Mouse (Mus musculus) B cell, adult 2 months (primary cell): Measurements from ENCODE around the gene Hnf4a.

Source experiments
- DNase-seq, 2 experiments: peaks; one replicate each; pipeline ENCODE4 v3.0.0; 2022

The Hnf4a gene

DNA sequence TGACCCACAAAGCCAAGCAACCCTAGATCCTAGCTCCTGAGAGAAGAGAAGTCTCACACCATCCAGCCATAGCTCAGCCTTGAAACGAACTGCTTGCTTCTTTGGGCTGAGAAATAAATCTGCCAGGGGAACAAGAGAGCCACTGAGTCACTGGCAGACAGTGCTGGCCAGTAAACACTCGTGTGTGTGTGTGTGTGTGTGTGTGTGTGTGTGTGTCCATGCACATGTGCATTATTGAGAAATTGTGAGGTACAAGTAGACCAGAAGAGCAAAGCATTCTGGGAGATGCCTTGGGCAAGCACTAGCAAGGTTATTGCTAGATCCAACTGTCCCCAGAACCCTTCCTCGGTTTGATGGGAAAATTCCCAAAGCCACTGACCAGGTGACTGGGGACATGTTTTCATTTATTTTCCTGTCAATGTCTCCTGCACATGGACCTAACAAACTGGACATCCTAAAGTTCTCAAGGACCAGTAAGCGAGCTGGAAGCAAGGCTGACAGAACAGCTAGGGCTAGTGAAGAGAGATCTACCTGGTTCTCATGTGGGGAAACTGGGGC lies 47.9 kb downstream of the Hnf4a start:
- no peak for DNase-seq

DNA sequence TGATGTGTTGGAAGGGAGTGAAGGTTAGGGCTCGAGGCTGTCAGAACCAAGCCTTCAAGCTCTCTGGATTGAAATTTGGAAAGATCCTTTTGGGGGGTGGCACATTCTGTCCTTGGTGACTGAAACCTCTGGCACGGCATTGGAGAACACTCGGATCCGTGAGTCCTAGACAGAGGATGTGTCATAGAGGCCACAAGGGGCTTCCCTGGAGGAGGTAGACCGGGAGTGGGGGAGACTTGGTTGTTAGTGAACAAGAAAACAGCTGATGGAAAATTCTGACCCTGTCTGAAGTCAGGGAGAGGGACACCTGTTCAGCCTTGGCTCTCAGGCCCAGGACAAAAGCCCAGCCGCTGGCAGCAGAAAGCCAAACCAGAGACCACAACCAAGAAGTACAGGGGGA lies 48.4 kb downstream of the Hnf4a start:
- DNase-seq: no peak

DNA sequence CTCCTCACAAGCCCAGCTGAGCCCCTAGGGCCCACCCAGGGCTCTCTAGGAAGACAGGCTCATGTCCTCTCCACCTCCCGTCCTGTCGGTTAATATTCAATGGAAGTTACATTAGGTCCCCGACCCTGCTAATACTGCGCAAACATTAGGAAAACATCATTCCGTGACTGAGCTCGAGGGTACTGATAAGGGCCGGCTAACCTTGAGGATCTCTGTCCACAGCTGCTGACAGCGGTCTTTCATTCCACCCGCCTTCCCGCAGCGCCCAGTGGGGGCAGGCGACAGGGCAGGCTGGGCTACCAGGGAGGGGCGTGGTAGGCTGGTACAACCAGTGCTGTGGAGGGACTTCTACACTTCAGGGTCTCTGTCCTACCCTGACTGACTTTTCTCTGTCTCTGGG lies 48.8 kb downstream of the Hnf4a start:
- DNase-seq: no peak

DNA sequence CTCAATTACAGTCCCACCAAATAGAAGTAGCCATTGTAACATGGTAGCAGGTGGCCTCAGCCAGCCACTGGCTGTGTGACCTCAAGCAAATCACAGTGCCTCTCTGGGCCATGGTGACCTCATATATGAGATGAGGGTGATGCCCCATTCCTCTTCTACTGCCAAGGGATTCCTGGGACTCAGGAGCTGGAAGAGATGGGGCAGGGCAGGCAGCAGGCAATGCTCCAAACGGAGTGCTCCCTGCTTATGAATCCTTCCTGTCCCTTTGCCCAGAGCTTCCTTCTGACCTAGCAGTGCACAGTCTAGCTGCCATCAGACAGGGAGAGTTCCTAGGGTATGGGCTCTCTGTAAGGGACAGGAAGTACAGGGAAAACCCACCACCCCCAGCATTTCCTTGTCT lies 51.9 kb downstream of the Hnf4a start:
- DNase-seq: no peak

DNA sequence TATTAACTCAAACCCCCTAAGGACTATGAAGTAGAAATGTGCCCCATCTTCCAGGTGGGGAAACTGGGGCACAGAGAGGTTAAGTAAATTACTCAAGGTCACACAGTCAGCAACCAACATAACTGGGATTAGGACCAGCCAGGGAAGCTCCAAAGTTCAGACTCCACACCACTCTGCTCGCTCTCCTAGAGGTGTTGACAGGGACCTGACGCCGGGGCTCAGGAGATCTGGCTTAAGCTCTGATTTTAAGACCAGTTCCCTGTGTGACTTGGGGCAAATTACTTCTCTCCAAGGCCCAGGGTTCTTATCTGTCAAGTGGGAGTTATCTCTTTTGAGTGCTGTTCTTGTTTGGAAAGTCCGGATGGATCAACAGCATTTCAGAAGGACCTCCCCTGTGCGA lies 52.6 kb downstream of the Hnf4a start:
- DNase-seq: no peak

DNA sequence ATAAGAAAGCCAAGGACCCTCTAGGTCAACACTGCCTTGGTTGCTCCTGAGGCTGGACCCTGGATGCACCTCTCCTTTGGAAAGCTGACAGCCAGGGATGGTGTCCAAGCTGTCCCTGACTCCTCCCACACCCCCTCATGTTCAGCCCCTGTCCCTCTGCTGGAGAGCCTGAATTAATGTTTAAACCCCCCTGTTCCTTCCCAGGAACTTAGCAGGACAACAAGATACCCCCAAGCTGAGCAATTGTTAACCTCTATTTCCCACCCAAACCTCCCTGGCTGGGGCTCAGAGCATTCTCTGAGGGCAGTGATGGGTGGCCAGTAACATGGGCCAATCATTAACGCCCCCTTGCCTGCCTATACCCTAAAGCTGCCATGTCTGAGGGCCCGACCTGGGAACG lies 53.6 kb downstream of the Hnf4a start:
- no peak for DNase-seq

DNA sequence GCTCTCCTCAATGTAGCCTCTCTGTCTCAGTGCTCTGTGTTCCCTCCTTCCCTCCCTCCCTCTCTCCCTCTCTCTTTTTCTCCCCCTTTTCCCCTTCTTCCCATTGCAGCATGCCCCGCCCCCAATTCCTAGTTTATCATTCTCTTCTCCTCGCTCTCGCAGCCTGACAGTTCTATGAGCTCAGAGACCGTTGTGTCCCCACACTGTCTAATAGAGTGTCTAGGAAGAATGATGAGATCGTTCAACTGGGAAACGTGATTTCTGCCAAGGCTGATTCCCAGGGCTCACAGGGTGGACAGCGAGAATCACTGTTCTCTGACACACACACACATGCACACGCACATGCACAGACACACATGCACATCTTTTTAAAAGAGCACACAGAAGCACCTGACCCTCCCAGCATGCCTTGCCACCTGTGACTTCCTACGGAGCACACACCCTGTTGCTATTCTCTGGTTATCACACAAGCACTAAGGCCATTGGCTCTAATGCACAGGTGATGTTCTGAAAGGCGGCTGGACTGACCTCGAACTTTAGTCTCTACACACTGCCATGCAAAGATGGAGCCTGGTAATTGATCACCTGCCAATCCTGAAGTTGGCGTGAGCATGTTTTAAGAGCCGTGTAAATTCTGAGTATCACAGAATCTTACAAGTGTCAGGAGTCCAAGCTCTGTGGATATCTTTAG lies 54.8 kb downstream of the Hnf4a start:
- no peak for DNase-seq

DNA sequence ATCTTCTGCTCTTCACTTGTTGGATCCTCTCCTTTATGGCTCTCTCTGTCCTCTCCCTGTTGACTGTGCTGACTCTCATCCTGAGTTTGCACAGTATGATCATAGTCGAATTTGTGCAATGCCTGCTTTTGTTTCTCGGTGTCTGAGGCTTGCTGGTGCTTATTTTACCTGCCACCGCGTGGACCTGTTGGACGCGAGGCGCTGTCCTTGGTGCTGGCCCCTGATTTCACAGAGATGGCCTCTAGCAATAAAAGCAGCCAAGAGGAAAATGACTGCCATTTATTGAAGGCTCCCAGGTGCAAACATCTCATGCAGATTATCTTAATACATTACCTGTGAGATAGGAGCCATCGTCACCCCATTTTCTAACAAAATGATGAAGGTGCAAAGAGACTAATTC lies 58.0 kb downstream of the Hnf4a start:
- DNase-seq: no peak

DNA sequence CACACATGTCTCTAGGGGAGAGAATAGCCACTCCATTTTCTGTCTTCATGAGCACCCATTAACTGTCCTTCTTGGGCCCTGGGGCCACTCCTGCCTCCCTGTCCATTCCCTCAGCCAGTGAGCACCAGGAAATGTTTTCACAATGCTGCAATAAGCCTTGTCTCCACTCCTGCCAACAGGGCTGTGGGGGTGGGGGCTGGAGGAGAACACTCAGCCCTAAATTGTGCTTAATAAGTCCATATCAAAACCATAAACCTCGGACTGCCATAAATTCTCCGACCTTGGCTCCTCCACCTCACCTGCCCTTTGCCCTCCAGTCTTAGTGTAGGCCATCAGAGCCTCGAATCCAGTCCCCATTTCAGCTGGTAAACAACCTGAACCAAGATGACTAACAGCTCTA lies 67.7 kb downstream of the Hnf4a start:
- no peak for DNase-seq

DNA sequence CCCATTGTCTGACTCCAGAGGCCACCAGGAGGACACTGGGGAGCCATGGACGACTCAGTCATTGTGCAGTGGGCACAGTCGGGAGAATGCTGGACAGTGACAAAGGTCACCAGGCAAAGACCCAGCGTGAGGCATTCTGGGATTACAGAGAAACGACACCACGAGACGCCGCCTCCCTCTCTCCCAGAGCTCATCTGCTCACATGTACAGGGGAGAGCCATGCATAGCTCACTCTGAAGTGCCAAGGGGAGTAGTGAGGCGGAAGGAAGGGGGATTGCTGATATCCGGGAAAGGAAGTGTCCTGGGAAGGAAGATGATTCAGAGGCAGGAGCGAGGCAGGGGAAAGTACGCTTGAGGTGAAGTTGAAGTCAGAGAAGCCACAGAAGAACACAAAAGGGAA lies 68.6 kb downstream of the Hnf4a start:
- no peak for DNase-seq

DNA sequence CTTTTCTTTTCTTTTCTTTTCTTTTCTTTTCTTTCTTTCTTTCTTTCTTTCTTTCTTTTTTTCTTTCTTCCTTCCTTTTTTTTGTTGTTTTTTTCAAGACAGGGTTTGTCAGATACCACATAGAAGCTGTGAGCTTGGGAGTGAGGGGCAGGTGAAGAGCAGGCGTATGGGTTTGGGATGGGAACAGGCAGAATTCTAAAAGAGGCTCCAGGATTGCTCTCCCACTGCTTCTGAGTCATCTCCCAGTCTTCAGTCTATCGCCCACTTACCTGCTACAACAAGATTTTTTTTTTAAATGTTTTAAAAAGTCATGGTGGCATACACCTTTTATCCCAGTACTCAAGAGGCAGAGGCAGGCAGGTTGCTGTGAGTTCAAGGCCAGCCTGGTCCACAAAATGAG lies 71.4 kb downstream of the Hnf4a start:
- DNase-seq: no peak

DNA sequence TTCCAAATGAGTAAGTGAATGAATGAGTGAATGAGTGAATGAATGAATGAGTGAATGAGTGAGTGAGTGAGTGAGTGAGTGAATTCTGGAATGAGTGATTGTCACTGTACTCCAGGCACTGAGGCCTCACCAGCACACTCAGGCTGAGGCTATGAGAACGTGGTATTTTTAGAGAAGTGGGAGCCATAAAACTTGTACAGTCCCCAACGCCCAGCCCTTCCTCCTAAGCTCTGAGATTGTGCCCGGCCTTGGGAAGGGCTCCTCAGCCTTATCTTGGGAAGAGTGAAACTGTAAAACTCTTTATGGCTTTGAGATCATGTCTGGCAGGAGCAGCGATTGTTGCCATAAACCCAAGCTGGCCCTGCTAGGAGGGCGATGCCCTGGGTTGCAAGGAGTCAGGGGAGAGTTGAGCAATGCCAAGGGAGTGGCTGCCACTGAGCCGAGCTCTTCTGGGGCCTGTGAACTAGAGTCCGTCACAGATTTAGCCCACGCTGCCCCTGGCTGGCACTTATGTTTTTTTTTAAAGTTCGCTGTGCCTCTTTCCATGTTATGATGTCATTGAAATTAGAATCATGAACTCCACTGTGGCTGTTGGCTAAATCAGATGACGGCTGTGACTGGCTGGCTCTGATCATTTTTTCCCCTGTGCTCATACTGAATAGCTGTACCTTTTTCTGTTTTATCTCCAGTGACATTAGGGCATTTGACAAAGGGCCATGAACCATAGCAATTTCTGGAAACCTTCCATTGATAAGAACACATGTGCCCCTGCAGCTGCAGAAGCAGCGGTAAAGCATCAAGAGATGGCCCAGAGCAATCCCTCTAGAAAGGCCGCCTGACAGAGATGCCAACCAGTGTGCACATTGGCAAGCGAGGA lies 73.7 kb downstream of the Hnf4a start:
- DNase-seq: no peak

DNA sequence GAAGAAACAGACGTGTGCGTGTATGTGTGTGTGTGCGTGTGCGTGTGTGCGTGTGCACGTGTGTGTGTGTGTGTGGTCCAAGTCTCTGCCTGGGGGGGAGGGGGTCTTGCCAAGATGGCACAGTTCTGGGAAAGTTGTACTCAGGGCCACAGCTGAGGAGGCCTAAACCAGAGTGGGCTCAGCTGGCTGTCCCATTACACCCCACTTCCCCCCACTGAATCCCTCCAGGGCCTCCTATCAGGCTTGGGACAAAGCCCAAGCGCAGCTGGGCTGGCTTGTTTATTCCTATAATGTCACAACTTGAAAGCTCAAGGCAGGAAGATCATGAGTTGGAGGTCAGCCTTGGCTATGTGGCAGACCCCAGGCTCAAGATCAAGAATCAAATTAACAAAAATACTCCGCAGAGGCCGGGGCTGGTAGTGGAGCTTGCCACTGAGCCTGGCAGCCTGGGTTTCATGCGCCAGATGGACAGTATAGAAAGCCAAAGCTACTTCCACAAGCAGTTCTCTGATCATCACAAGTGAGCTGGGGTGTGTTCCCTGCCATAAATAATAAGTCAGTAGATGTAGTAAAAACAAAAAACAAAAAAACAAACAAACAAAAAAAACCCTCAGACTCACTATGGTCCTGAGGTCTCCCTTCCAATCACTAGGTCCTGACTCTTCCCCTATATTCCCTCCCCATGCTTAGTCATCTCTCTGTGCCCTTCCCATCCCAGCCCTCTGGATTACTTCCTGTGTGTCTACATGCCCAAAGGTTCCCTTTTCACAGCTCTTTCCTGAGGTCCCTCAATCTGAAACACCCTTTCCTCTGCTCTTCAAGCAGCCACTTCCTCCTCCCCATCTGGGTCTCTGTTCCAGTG lies 76.8 kb downstream of the Hnf4a start:
- DNase-seq: no peak

DNA sequence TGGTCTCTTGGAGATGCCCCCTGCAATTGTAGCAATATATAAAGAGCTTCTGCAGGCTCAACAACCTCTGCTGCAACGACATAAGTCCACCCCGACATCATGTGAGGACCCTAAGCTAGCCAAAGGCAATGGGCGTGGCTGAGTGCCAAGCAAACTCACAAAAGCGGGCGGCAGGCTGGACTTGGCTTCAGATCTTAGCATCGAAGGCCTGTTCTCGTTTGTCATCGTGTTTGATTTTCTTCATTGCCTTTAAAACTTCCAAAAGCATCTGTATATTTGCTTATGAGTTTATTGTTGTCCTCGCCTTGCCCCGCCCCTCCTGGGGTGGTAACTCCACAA lies 77.4 kb downstream of the Hnf4a start:
- no peak for DNase-seq

DNA sequence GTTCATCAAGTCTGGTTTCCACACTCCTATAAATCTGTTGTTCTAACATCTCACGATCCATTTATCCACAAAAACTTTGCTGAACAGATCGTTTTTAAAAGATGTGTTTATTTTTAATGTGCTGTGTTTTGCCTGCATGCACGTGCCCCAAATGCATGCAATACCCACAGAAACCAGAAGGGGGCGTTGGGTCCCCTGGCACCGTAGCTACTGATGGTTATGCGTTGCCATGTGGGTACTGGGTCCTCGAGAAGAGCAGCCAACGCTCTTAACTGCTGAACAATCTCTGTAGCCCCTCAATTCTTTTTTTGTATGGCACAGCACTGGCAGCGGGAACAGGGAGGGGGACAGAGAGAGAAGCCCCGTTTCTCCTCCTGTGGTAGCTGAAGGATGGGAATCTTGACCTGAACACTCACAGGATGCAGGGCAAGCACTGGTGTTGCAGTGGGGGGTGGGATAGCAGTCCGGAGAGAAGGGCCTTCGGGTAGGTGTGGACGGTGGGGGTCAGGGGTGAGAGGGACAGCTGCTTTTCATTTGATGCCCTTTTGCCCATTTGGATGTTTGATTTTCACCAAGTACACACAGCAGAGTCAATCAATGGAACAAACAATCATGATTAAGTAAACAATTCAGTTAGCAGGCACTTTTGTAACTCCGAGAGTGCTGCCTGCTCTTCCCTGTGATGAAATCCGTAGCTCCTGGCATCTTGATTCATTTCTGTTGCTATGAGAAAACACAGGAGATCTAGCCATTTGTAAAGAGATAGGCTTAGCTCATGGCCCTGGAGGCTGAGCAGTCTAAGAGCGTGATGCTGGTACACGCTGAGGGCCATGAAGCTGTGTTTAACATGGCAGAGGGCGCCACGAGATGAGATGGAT lies 80.0 kb downstream of the Hnf4a start:
- peak; percentile 85 to 87 for DNase-seq

DNA sequence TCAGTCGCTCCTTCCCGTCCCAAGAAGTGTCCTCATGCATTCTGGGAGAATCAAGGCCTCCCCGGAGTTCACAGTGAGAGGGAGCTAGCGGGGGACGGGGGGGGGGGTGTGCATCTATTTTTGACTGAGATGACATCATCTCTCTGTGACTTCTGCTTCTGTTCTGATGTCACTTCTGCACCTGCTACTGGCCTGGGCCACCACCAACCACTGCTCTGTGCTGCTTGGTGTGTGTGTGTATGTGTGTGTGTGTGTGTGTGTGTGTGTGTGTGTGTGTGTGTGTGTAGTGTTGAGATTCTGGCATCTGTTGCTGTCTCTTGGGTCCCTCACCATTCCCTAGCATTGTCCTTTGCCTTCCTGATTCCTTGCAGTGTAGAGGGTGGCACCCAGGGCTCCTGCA lies 80.9 kb downstream of the Hnf4a start:
- DNase-seq: peak in 1 of 2 experiments; percentile 43

DNA sequence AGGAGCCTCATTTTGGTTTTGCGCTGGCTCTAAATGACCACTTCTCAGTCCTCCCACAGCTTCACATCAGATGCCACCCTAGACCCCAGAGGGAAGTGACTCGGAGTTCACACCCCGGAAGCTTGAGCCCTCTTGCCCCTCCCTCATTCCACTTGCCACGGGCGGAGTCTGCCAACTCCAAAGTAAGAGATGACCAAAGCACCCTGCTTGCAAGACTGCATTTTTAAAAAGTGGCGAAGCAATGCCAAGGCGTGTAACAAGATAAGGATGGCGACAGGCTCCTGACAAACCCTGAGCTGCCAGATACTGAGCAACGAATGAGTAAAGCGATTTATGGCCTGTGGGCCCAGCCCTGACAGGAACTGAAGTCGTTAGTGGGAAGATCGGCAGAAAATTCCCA lies 83.6 kb downstream of the Hnf4a start:
- no peak for DNase-seq

DNA sequence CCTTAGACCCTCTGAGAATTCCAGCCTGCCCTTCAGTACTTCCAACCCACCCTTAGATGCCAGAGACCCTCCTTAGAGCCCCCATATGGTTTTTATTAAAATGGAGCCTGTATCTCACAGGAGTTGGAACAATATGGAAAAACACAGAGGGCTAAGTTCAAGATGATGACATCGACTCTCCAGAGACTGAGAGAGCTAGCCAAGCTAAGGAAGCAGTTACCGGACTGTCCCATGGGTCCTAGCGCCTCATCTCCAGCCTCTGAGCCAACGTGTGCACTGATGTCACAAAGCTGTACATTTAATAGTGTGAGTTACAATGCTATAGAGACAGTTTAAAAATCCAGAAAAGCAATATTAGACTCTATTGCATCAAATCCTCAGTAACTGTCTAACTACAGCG lies 84.4 kb downstream of the Hnf4a start:
- no peak for DNase-seq

DNA sequence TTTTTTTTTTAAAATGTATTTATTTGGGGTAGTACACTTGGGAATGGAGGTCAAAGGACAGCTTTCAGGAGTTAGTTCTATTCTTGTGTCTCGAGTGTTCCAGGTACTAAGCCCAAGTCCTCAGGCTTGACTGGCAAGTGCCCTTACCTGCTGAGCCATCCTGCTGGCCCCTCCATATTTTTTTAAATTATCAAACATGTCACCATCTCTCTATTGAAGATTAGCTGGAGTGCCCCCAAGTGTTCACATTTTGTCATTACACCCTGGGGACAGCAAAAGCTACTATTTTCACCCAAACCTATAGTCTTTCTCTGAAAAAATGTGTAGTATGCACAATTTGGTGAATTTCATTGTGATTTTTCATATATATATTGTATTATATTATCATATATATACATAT lies 85.5 kb downstream of the Hnf4a start:
- DNase-seq: peak; percentile 61 to 67

DNA sequence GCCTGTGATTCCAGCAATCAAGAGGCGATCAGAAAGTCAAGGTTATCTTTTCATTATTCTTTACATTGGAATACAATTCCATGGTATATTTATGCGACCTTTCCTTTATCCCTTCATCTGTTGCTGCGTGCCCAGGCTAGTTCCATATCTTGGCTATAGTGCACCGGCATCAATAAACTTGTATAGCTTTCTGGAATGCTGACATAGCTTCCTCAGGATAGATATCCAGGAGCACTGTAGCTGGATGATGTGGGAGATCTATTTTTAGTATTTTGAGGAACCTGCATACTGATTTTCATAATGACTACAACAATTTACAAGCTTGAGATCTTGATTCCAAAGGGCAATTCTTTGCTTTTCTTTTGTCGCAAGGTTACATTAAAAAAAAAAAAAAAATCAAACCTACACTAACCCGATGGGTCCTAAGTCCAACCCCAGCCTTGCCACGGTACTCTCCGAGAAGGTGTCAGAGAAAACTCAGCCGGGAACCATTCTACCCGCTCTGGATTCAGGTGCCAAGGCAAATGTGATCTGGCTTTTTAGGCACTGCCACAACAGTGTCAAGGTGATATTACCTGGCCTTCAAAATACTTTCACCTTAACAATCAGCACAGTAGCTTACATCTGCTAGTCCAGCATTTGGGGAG lies 87.2 kb downstream of the Hnf4a start:
- no peak for DNase-seq

DNA sequence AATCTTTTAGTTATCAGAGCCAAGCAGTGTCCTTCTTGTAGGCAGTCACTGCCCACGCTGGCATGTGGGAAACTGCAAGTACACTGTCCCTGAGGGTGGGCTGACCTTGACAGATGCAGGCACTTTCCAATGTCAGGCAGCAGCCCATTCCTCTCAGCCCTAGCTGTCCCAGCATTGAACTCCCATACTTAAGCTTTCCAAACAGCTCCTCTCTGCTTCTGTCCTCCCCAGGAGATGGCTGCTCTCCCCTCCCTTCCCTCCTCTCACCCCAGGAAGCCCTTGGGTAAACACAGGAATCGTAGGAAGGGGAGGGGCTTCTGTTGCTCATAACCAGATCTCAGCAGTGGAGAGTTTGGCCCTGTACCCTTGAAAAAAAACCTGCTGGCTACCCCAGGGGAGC lies 88.5 kb downstream of the Hnf4a start:
- no peak for DNase-seq
